Mouse (Mus musculus) CD8-positive naive resting alpha-beta T cell, adult 2 months (primary cell): Measurements from ENCODE around the gene Setx.
A peak's percentile ranks its signal among the peaks of the same experiment; 100 is the strongest.

ENCODE experiments used
- DNase-seq, 2 experiments: peaks; one replicate each; pipeline ENCODE4 v3.0.0; 2022; ENCODE audit warnings: low read depth in 2 of 2, low spot score in 2 of 2

The Setx gene

DNA sequence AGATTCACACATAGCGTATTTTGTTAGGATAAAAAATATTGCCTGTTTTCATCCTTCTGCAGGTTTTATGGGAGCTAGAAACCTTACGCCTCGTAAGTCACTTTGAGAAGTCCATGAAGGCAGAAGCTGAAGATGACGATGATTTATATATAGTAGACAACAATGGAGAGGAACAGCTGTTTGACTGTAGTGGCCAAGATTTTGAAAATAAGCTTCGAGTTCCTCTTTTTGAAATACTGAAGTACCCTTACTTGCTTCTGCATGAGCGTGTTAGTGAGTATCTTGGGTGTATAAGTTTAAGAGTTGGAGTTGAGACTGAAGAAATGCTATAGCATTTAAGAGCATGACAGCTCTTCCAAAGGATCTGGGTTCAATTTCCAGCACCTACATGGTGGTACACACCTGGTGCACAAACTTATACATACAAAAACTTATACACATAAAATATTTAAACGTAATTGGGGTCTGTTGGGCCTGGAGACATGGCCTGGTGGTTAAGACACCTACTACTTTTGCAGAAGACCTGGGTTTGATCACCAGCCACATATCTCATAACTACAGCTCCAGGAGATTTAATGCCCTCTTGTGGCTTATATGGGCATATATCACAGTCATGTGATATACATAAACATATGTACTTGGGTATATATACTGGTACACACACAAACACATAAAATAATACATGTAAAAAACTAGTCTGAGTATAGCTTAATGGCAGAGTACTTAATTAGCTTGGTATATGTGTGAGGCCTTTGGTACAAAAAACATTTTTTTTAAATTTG is 6.3 kb downstream of the Setx start:
- no peak for DNase-seq

DNA sequence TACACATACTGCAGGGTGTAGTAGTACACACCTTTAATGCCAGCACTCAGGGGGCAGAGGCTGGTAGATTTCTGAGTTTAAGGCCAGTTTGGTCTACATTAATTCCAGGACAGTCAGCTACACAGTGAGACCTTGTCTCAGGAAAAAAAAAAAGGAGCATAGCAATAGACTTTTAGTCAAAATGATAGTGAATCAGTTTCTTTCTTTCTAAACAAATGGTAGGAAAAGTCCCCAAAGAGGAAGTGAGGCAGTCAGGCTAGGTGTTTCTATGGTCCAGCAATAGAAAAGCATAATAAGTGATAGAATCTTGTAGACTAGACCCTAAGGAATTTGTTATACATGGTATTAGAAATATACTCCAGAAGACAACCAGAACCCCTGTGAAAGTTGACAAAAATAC is 11.2 kb downstream of the Setx start:
- no peak for DNase-seq

GRCm38 (mm10) chr2:29151941-29152340 is 28.0 kb downstream of the Setx start:
- no peak for DNase-seq

DNA sequence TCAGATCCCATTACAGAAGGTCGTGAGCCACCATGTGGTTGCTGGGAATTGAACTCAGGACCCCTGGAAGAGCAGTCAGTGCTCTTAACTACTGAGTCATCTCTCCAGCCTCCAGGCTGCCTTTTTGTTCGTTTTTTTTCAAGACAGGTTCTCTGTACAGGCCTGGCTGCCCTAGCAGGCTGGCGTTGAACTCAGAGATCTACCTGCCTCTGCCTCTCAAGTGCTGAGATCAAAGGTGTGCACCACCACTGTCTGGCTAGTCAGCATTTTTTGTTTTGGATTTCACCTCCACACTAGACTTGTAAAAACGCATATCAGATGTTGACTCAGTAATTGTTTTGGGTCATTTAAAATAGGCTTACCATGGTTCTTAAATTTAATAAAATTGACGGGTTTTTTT is 44.1 kb downstream of the Setx start:
- no peak for DNase-seq

- no peak for DNase-seq
Measured at GRCm38 (mm10) chr2:29174887-29175286, 50.9 kb downstream of the Setx start.

DNA sequence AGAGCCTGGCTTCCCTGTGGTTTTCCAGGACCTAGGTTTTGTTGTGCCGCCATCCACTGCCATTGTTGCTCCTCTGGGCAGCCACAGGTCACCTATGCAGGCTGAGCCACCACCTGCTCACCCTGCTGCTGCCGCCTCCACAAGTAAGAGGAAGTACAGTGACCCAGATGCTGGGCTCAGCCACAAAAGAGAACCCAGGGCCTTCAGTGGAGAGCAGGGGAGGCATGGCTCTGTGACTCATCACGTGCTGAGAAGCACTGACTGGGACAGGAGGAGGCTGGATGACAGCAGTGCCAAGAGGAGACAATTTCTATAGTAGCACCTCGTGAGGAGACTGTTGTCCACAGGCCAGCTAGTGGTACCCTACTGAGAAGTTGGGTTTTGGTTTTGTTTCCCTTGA is 55.8 kb downstream of the Setx start:
- DNase-seq = no peak

DNA sequence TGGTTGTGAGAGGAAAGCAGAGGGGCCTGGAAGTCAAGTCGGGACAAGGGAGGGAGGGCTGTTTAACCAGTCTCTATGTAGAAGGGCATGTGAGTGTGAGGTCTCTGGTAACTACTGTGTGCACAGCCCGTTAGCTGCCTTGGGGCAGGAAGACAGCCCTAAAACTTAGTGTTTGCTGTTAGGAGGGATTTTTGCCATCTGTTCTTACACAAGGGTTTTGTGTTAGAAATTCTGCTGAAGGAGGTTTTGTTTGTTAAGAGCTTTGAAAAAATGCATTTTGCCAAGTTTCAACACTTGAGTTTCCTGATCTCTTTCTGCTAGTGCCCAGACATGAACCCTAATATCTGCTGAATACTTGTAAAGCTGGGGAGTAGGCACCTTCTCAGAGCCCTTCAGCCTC is 57.1 kb downstream of the Setx start:
- no peak for DNase-seq

DNA sequence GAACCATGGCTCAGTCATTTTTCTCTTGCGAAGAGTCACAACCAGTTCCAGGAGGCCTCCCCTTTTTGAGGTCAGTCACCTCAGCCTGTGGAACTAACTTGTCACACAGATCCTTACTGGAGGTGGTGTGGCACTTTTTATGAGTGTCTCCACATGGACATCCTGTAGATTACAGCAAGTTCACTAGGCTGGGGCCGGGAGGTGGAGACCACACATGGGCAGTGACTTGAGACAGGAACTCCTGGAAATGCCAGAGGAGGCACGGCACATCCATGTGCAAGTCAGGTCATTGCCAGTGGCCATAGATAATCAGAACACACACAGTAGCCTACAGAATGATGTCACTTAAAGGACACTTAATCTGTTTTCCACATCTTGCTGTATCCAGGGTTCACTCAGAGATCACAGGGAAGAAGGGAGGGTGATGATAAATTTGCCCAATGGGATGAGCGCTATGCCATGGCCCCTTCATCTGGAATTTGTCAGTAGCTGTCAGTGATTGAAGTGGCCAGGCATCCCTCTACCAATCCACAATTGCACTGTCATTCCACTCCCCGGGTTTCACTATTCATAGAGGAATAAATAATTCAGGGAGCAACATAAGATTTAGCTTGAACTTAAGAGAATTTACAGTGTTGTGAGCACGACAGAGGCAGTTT is 59.4 kb downstream of the Setx start:
- no peak for DNase-seq

DNA sequence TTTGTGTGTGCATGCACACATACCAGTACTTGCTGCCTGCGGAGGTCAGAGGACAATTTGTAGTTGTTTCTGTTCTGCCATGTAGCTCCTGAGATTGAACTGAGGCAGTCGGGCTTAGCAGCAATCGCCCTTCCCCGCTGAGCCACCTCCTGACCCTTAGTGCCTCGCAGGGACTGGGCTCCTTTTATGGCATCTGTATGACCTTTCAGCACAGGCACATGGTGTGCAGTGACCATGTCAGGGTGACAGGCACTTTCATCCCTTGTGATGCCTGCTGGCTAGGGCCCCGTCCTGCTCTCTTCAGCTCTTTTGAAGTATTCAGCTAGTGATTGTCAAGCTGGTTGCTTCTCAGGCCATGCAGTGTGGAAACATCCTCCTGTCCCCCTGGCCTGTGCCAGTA is 62.2 kb downstream of the Setx start:
- no peak for DNase-seq

- DNase-seq = no peak
Measured at GRCm38 (mm10) chr2:29190392-29190791, 66.4 kb downstream of the Setx start.

GRCm38 (mm10) chr2:29191216-29192215 is 67.5 kb downstream of the Setx start:
- no peak for DNase-seq

- no peak for DNase-seq
Measured at GRCm38 (mm10) chr2:29192629-29193278, 68.8 kb downstream of the Setx start.

DNA sequence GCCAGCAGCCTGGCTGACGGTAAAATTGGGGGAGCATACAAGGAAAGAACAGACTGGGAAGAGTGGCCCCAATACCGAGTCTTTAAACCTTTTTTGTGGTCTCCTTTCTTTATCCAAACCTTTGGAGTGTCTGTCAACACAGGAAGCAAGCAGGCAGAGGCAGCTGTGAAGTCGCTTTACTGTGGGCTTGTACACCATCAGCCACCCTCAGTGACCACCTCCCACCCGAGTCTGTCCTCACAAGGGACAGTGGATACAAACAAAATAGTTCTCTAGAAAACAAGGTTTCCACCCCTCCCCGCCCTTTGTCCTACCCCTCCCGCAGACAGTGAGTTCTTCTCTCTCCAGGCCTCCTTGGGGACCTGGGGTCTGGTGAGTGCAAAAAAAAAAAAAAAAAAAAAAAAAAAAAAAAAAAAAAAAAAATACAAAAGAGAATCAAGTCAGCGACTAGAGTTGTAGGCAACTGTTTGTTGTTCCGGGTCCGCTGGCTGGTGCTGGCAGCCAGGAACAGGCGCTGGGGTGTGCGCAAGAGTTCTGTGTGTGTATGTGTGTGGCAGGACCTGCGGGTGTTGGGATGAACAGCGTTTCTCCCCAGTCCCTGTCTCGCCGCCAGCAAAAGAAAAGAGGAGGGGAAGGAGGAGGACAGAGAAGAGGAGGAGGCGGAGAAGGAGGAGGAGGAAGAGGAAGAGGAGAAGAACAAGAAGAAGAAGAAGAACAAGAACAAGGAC is 70.0 kb downstream of the Setx start:
- DNase-seq = no peak

- peak; percentile 78 to 85 for DNase-seq
Measured at GRCm38 (mm10) chr2:29194547-29195463, 70.8 kb downstream of the Setx start.

DNA sequence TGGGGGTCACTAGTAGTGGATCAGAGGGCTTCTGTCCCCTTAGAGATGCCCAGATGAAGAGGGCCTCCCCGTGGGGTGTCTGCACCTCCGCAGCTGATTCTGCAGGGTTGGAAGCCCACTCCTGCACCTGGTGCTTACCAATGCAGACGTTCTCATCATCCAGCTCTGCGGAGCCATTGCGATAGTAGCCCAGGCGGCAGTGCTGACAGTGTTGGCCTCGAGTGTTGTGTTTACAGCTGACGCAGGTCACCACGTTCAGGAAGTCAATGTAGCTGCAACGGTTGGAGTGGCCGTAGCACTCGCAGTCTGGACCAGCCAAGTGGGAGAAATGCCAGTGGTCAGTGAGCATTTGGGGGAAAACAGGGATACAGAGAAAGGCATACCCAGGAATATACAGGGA is 72.9 kb downstream of the Setx start:
- DNase-seq = no peak

DNA sequence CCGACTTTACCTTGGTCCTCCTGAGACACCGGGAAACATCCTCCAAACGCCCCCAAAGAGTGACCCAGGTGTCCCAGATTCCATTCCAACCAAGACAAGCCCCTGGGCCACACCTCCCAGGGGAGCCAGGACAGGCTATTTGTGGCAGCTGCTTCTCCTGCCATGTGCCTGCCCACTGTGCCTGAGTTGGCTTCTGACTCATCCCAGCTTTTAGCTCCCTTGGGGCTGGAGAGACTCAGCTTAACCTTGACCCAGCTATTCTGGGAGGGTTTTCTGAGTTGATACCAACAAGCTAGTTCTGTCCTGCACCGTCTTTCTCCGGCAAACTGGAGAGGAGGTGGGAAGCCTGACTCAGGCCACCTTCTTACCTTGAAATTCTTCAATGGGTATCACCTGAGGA is 74.5 kb downstream of the Setx start:
- DNase-seq = no peak

DNA sequence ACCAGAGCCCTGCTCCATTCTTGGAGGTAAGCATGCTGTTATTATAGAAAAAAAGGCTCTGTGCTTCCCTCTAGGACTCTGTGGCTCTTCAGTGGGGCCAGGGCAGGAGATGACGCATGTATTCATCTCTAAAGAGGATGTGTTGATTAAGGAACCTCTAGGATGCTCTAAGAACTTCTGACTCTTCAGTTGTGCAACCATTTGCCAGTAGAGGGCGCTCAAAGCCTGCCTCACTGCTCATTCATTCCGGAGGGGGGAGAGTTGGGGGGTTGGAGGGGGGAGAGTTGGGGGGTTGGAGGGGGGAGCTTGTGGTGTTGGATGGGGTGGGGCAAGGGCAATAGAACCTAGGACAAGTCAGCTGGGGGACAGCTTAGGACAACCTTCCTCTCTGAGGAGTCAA is 75.9 kb downstream of the Setx start:
- peak; percentile 26 to 34 for DNase-seq

DNA sequence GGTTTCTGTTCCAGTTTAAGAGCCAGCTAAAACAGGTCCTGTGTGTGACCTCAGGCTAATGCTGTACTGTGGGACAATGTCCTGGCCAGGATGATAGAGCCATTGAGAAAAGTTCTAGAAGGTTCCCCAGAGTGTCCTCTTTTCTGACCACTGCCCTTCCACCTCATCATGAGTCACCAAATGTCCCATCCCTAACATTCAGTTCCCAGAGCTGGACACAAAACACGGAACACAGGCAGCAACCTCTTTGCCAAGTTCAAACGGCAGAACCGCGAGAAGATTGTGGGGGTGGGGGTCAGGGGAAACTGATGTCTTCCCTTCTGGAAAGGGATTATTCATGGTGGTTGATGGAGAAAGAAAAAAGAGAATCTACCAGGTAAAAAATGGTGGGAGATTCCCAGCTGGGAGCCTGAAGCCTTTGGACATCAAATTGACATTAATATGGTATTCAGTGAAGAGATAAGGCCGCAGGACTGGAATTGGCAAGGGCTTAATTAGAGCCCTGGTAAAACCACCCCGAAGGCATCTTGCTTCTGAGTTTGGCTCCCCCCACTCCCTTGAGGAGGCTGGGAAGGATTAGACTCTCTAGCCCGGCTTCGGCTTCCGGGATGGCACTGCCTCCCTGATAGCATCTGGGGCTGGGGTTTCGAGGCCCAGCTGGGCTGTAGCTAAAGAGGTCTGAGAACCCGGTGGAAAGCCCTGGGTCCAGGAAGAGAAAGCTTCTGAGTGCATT is 77.4 kb downstream of the Setx start:
- no peak for DNase-seq

- DNase-seq = no peak
Measured at GRCm38 (mm10) chr2:29206156-29206555, 82.2 kb downstream of the Setx start.
